25 mouse cellular contexts compared by ENCODE assay signal in the genomic region with DNA sequence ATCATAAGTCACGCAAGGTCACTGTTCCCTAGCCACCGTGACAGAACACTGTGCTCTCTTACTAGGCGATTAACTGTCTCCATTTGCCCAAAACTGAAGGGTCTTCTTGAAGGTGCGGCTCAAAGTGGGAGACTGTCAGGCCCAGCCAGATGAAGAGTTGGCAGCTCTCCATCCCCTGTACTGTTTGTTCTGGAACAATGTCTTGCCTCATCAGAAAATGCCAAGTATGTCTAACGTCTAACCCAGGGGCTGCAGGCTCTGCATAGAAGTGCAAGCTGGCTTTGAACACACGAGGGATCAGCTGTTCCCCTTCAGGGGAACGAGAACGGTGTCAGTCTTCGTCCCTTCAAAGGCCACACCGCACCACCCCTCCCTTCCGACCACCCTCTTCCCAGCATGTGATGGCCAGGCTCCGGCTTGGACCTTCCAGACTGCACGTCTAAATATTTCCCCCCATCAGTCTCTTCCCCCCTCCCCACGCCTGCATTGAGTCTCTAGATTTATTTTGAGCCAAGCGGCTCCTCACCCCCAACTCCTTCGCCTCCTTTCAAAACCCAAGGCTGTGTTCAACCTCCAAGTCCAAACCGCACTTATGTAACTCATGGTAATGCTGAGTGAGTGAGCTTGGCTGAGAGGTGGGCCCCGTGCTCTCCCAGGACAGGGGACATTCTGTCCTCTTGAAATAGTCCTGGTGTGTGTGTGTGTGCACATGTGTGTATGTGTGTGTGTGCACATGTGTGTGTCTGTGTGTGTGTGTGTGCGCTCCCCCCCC. TPM values are rescaled to one million over a fixed set of nuclear protein-coding genes. Genes with fewer than 3 reads are reported as not detected.
DNase-seq lines count a peak whose midpoint lies in the region; ATAC-seq lines count a peak whose summit lies in the region.
"Had no signal": no experiment of that assay in that cellular context is flagged by ENCODE, and none has a peak within 500 bp of the region (broad histone marks: within the 10 kb centered on the region; RNA-seq: fewer than 3 reads in every experiment).

No protein-coding gene starts in this region.

- peaks cover 22% of the 10 kb centered on the region; the same call in 1 of the 2 replicates for H3K27me3 ChIP-seq in heart, embryonic 10.5 days (ENCODE audit: insufficient read depth, poor library complexity, severe bottlenecking)
- H3K27me3 ChIP-seq in embryonic facial prominence, embryonic 13.5 days: no peaks in the 10 kb centered on the region
- H3K27me3 ChIP-seq: forebrain, embryonic 15.5 days; Patski had no signal

- H3K9ac ChIP-seq in embryonic facial prominence, embryonic 13.5 days: no peak overlapping the region
- H3K9ac ChIP-seq: forebrain, embryonic 15.5 days; heart, embryonic 15.5 days; hindbrain, embryonic 12.5 days; limb, embryonic 13.5 days; liver, embryonic 15.5 days had no signal

- H3K4me1 ChIP-seq in heart, embryonic 10.5 days: peaks cover 40% of the 10 kb centered on the region
- peaks cover 52% of the 10 kb centered on the region for H3K4me1 ChIP-seq in embryonic facial prominence, embryonic 13.5 days
- H3K4me1 ChIP-seq: megakaryocyte, embryonic 14.5 days had no signal

- WGBS in heart, embryonic 10.5 days: 82% methylated on average over 19 of the region's 19 CpGs
- 61% methylated on average over 19 of the region's 19 CpGs for WGBS in embryonic facial prominence, embryonic 13.5 days

- DNase-seq in heart, adult 11 months: peak; percentile 98
- no peak for DNase-seq in heart, embryonic 10.5 days (ENCODE audit: low spot score)
- DNase-seq in adipocyte (ENCODE audit: low spot score): peak; percentile 47
- DNase-seq in lung, postnatal 25 days (ENCODE audit: low spot score): peak; percentile 34
- DNase-seq in adrenal gland, postnatal 36 days: no peak
- DNase-seq in cerebellum, postnatal 4 days (ENCODE audit: low spot score in 2 of 2): no peak
- no peak for DNase-seq in embryo, embryonic 10 days (ENCODE audit: low spot score)
- DNase-seq: adrenal gland, postnatal 25 days; cerebellum, adult 8-10 months; retina, postnatal 1 day; thymus, postnatal 14 days had no signal

- no peaks in the 10 kb centered on the region for H3K9me3 ChIP-seq in heart, embryonic 10.5 days
- H3K9me3 ChIP-seq in embryonic facial prominence, embryonic 13.5 days: no peaks in the 10 kb centered on the region
- H3K9me3 ChIP-seq: forebrain, embryonic 15.5 days; heart, embryonic 15.5 days; hindbrain, embryonic 12.5 days; limb, embryonic 13.5 days; liver, embryonic 15.5 days; megakaryocyte, embryonic 14.5 days had no signal

- no peaks in the 10 kb centered on the region for H3K36me3 ChIP-seq in heart, embryonic 10.5 days
- no peaks in the 10 kb centered on the region for H3K36me3 ChIP-seq in embryonic facial prominence, embryonic 13.5 days
- H3K36me3 ChIP-seq: forebrain, embryonic 15.5 days; heart, embryonic 15.5 days; hindbrain, embryonic 12.5 days; limb, embryonic 13.5 days; liver, embryonic 15.5 days had no signal

- ATAC-seq in embryonic facial prominence, embryonic 13.5 days (ENCODE audit: insufficient number of reproducible peaks, insufficient read depth, low FRiP score, low TSS enrichment, low read depth): no peak
- ATAC-seq: activated CD4-positive, CD25-positive, alpha-beta regulatory T cell, adult 4 months; forebrain, embryonic 15.5 days; midbrain, embryonic 16.5 days; Patski had no signal

- H3K4me2 ChIP-seq in embryonic facial prominence, embryonic 13.5 days: no peak overlapping the region
- H3K4me2 ChIP-seq: forebrain, embryonic 15.5 days; heart, embryonic 15.5 days; hindbrain, embryonic 12.5 days; limb, embryonic 13.5 days; liver, embryonic 15.5 days had no signal

- no peak overlapping the region for H3K27ac ChIP-seq in heart, embryonic 10.5 days
- H3K27ac ChIP-seq in embryonic facial prominence, embryonic 13.5 days: 0 out of 2 replicates have a peak overlapping the region, but pooled peaks have one; percentile 1
- H3K27ac ChIP-seq: forebrain, embryonic 15.5 days; heart, embryonic 15.5 days; hindbrain, embryonic 12.5 days; kidney, postnatal 0 days; layer of hippocampus, adult 2 months; left cerebral cortex, adult 2 months; limb, embryonic 13.5 days; liver, embryonic 15.5 days had no signal

- no peak overlapping the region for H3K4me3 ChIP-seq in heart, embryonic 10.5 days
- no peak overlapping the region for H3K4me3 ChIP-seq in embryonic facial prominence, embryonic 13.5 days
- H3K4me3 ChIP-seq: forebrain, embryonic 15.5 days; heart, embryonic 15.5 days; hindbrain, embryonic 12.5 days; layer of hippocampus, adult 2 months; left cerebral cortex, adult 2 months; limb, embryonic 13.5 days; liver, embryonic 15.5 days; megakaryocyte, embryonic 14.5 days had no signal

RNA-seq across cellular contexts. Expression of a gene that starts 15.1 kb away (rescaled TPM):
- polyA plus RNA-seq in heart, embryonic 10.5 days (2016; fragmentation: Nextera tagmentation; extraction: Ambion mirVana): 6.4 and 7.7 TPM in 2 replicates
- 46.6 and 51.3 TPM in 2 replicates for polyA plus RNA-seq in embryonic facial prominence, embryonic 13.5 days (2015; fragmentation: Nextera tagmentation; extraction: Ambion mirVana)
- total RNA-seq in adrenal gland, postnatal 36 days (2021): 1 to 10 TPM; 3.2 to 4.7 TPM
- polyA plus RNA-seq: activated CD4-positive, CD25-positive, alpha-beta regulatory T cell, adult 4 months; C2C12 had no signal

Comparison
In these comparisons a context has a peak if more than half of its experiments do, and no peak if none do; other contexts are left out.
1. DNase-seq: peak in heart, adult 11 months (single experiment), adipocyte (single experiment) and lung, postnatal 25 days (single experiment); none in heart, embryonic 10.5 days (single experiment), adrenal gland, postnatal 36 days (0 of 2), cerebellum, postnatal 4 days (0 of 2) and embryo, embryonic 10 days (single experiment).